Mouse (Mus musculus) ES-E14 (cell line): ENCODE data around the gene H2-Q4.
"Not testable (repeated sequence)": the region's sequence is repeated elsewhere in the genome, so short reads cannot be mapped to it uniquely, and the experiment has no call there.

ENCODE experiments used
- HCFC1 ChIP-seq: IDR thresholded peaks from 2 replicates; pipeline ENCODE4 v1.6.1; 2012; ENCODE audit warnings: low read length, inconsistent platforms, borderline replicate concordance; ENCODE audit not compliant: insufficient read depth
- MAFK ChIP-seq: IDR thresholded peaks from 2 replicates; pipeline ENCODE4 v1.6.1; 2014; ENCODE audit warnings: mild to moderate bottlenecking, low read depth, low read length, inconsistent platforms; ENCODE audit not compliant: insufficient read depth
- ZC3H11A ChIP-seq: IDR thresholded peaks from 2 replicates; pipeline ENCODE4 v1.6.1; 2012; ENCODE audit warnings: low read depth, mild to moderate bottlenecking, inconsistent platforms, low read length, borderline replicate concordance
- ZNF384 ChIP-seq: IDR thresholded peaks from 2 replicates; pipeline ENCODE4 v1.6.1; 2012; ENCODE audit warnings: low read depth, low read length, inconsistent platforms

DNA sequence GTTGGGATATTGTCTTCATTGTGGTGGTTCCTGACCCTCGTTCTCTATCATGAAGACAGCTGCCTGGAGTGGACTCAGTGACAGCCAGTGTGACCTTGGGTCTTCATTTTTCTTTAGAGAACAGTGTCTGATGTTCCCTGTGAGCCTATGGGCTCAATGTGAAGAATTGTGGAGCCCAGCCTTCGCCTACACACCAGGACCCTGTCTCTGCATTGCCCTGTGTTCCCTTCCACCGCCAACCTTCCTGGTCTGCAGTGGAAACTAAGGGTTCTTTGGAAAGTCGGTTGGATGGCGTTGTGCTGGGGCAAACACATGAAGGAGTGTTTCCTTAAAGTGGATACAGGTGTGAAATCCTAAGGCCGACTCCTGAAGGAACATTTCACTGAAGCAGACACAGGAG is 49.5 kb downstream of the H2-Q4 start:
- not testable (repeated sequence) for TF ChIP-seq HCFC1, MAFK, ZNF384, ZC3H11A
